Mouse (Mus musculus) cerebellum, adult 8-10 months (tissue): ENCODE results near the gene Map4k5.

Experiments used
- DNase-seq: peaks from one replicate; pipeline ENCODE4 v3.0.0; 2022

Gene Map4k5

DNA sequence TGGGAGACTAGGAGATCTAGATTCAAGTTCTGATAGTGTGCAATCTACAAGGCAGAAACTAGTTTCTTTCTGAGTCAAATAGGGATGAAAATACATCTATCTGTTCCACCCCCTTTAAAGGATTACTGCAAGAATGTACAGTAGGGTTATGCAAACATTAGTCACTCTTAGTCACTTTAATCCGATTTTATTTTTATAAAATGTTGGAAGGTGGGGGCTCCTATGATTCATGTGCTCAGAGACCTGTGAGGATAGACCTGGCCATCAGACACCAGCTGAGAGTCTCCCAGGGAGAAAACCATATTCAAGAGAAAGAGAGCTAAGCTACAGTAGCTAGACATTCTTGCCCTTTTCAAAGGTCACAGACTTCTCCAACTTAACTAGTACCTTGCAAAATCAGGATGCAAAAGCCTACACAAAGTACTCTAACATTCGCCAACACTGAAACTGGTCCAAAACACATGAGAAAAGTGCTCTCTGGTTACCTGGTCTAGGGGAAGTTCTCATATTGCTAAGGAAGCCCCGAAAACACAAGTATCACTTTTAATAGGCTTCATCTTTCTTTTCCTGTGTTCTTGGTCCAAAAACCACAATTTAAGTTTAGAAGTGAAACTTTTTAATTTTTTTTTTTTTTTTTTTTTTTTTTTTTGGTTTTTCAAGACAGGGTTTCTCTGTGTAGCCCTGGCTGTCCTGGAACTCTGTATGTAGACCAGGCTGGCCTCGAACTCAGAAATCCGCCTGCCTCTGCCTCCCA, 7.7 kb downstream of the Map4k5 start:
- DNase-seq, result no peak

DNA sequence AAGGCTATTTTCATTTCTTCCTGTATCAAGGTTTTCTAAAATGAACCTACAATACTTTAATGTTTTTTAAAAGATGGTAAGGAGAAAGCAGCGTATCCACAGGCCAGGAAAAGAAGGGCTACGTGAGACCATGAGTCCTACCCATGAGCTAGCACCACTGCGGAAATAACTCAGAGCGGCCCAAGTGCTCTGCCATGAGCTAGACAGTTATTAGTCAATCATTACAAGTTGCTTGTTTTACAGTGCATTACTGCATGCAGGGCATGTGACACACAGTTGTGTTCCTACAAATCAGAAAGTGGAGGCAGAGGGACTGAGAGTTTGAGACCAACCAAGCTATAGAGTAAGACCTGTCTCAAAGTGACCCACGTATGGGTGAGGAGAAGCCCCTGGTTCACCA, 8.9 kb downstream of the Map4k5 start:
- no peak for DNase-seq

DNA sequence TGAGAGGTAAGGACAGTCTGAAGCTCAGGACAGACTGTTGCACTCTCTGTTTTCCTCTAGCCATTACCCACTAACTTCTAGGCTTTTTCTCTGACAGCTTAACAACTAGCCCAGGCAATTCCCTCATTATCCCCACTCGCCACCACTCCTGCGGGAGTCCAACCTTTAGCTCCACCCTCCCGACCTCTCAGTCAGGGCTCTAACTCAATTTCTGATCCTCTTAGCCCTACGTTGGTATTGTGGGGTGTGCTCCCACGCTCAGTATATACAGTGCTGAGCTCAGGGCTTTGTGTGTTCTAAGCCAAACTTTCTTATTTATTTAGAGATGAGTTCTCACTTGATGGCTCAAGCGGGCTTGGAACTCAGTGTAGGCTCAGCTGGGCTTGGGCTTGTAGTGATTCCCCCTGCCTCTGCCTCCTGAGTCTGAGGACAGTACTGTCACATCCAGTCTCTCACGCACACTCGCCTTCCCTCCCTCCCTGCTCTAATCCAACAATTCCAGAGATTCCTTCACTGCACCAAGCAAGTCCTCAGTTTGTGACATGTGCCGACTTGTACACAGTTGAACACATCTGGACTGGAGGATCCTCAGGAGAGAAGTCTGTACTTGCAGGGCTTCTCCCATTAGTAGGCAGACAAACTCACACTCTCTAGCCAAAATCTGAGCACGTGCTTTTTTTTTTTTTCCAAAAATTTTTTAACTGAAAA, 11.6 kb downstream of the Map4k5 start:
- no peak for DNase-seq

DNA sequence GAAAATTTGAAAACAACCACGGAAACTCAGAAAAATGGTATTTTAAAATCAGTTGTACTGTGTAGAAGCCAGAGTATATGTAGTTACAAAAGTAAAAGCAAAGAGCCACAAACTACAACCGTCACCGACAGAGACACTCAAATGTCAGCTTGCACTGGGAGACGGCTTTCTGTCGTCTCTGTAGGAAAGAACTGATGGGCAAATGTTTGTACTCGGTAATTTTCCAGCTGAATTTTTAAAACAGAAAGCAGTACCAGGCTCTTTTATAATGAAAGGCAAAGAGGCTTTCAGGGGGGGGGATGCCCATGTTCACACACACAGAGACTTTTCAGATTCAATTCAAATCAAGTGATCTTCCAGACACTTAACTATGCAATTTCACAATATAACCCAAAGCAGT, 13.3 kb downstream of the Map4k5 start:
- no peak for DNase-seq

DNA sequence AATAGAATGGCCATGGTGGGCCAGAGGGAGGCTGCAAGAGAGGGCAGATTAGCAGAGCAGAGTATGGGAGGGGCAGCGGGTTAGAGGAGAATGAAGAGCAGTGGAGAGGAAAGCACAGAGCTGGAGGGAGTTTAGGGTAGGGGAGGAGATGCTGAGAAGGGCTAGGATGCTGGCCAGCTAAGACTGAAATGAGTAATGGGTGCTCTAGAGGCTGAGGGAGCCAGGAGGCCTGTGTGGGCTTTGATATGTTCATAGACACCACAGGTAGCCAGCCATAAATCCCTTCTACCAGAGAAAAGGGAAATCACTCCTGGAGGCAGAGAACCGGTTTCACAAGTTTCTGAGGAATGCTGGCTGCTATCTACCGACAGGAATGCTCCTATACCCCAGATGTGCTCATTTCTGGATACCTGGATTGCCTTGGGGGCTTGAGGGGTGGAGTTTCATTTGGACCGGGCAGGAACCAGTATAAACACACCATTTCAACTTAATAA, 13.8 kb downstream of the Map4k5 start:
- DNase-seq, result no peak

DNA sequence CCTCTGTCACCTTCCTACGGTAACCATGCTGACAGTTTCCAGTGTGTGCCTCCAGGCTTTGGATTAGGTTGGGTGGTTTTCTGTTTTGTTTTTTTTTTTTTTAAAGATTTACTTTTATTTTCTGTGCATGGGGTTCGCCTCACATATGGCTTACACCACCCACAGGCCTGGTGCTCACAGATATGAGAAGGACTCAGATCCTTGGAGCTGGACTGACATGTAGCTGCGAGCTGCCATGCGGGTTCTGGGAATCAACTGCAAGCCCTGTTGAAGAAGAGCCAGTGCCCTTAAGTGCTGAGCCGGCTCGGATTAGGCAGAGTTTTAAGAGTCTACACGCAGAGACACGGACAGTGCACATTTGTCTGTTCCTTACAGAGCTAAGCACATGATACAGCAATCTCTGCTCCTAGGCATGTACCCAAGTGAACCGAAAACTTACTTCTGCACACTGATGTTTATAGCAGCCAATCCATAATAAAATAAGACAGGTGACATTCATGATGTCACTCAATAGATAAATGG, 15.1 kb downstream of the Map4k5 start:
- no peak for DNase-seq

DNA sequence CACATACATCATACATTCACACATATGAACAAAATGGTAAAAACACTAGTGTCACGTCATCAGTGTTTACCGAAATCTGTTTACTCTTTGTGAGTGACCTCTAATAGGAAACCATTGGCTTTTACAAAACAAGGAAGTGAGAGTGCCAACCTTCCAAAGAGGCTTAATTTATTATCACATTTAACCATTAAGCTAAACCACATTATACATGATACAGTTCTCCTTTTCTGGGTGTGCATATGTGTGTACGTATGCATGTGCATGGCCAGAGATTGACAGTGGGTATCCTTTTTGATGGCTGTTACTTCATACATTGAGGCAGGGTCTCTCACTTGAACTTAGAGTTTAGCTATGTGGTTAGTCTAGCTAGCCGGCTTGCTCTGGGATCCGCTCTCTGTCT, 21.4 kb downstream of the Map4k5 start:
- no peak for DNase-seq

DNA sequence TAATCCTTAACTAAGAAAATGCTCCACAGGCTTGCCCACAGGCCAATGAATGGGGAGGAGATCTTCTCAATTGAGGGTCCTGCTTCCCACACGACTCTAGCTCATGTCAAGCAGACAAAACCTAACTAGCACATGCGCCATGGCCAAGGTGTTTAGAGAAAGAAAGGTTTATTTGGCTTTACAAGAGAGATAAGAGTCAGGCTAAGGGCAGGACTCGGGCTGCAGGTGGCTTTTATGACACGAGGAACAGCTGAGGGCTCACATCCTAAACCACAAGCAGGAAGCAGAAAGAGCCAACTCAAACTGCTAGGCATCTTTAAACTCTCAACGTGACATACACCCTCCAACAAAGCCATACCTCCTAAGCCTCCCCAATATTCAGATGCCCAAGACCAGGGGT, 25.7 kb downstream of the Map4k5 start:
- no peak for DNase-seq

DNA sequence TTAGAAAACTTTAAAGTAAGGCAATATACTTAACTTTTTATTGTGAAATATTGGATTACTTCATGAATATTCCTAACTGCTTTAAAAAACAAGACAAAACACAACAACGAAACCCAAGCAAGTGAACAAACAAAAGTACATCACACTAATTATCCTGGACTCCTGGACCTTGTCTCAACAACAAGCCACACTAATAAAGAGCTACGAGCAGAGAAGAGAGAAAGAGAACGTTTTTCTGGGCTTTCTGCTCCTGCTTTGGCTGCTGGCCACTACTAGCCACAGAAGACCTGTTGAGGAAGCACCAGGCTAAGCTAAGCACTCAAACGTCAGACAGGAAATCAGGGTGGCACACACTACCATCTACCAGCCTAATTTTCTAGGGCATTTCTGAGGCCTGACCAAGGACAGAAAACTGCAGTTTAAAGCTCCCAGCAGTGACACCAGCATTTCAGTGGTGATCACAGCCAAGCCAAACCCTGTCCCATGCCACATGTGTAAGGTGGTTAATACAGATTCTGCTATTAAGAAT, 28.8 kb downstream of the Map4k5 start:
- DNase-seq, result no peak

DNA sequence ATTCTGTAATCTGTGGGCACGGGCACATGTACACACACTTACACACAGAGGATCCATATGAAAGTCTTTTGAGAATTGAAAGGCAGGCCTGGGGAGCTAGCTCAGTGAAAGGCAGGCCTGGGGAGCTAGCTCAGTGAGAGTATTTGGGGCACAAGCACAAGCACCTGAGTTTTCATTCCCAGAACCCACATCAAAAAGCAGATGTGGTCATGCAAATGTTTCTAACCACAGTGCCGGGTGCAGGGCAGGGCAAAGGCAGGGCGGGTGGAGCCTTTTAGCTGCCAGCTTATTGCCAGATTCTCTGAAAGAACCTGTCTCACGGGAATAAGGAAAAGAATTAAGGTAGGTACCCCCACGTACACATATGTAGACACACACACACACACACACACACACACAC, 29.5 kb downstream of the Map4k5 start:
- no peak for DNase-seq

DNA sequence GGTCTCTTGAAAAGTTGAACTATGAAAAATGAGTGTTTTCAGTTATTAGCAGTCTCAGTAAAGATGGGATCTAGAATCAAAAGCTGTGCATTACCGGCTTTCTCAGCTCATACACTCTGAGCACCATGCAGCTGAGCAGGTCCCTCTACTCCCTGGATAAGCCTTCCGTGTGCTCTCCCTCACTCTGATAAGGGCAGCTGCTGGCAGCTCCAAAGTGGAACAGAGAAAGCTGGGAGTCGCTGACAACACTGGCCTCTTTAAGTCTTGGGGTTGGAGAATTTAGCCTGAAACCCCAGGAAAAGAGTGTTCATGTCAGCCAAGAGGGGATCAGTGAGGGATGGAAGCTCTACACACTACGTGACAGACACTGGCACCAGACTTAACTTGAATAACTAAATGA, 34.2 kb downstream of the Map4k5 start:
- no peak for DNase-seq

DNA sequence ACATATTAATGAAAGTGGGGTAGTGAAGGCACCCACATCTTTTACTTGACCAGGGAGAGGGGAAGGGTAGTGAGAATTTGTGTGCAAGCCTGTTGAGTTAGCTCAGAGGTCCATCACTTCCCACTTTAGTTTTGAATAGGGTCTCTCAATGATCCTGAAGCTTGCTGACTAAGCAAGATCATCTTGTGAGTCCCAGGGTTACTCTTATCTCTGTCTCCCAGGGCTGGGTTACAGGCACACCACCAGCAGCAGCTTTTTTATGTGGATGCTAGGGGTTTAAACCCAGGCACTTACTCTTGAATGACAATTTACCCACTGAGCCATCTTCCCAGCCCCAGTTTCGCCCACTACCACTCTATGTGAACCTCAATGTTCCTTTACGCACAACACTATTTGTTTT, 35.4 kb downstream of the Map4k5 start:
- no peak for DNase-seq

DNA sequence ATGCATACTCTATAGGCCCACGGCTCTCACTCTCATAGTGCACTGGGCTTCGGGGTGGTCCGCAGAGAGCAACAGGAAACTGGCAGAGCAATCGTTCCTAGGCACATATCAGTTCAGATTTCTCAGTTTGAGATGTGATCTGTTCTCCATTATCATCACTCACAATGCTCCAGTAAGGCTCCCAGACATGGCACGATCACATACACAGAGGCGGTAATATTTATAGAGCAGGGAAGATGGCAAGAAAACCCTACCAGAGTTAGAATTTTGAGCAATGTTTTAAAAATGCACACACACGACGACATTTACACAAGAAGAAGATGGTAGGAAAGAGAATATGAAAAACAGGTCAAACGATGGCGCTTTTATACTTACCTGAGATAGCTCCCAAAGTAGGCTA, 36.6 kb downstream of the Map4k5 start:
- no peak for DNase-seq

DNA sequence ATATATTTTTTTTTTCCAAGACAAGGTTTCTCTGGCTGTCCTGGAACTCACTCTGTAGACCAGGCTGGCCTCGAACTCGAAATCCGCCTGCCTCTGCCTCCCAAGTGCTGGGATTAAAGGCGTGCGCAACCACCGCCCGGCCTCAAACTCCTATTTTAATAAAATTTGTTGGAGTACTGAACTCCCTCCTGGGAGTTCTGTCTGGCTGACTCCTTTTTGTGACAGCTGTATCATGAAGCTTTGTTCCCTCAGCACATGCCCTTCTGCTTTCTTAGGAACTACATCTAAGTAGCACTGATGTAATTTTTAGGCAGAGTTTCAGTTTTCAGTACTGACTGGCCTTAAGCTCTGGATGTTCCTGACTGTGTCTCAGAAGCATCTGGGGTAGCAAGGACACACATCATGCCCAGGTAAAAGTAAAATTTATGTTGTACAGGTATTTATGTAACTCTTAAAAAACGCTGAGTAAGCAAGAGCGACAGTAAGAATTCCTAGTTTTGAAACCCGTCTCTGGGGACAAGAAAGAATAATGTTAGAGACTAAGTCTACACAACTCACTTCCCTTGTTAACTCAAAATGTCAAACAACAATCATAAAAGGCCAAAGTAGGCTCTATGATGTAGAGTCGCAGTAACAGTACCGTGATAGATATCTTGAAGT, 37.2 kb downstream of the Map4k5 start:
- no peak for DNase-seq

DNA sequence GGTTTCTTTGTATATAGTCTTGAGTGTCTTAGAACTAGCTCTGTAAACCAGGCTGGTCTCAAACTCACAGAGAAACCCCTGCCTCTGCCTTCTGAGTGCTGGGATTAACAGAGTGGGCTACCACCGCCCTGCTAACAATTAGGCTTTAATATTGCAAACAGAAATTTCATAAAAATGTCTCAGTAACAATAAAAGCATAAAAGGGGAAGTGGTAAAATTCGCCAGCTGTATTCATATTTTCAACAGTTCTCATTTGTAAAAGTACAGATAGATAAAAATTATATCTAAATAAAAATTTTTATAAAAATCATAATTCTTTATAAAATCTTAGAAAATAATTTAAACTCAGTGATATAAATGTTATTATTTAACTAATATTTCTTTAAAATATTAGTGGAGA, 39.1 kb downstream of the Map4k5 start:
- DNase-seq, result no peak

DNA sequence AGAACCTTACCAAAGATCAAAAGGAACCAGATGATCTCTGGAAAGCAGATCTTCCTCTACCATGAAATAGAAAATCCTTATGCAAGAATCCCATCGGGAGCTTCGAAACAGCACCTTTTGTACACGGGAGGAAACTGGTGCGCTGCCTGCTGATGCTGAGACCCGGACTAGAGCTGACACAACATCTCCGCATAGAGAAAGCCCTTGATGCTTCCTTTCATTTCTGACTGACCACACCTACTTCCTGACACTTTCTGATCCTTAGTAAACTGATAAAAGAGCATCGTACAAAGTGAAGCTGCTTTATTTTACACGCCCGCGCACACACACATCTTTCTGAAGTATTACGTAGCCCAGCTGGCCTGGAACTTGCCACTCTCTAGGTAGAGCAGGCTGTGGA, 39.6 kb downstream of the Map4k5 start:
- DNase-seq, result no peak

DNA sequence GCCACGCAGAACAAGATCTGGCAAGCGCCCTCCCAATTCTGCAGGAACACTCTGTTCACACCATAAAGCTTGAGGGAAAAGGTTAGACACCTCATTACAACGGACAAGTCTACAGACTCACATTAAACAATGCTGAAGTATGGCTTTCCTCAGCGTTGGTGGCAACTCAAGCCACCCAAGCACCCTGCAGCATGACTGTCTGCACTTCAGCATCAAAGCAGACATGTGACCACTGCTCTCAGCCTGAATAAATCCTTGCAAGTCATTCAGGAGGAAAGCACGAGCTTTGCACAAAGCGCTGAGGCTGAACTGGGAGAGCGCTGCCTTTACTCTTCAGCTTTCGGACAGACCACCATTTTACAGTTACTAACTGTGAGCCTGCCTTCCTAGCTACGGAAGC, 40.7 kb downstream of the Map4k5 start:
- no peak for DNase-seq

DNA sequence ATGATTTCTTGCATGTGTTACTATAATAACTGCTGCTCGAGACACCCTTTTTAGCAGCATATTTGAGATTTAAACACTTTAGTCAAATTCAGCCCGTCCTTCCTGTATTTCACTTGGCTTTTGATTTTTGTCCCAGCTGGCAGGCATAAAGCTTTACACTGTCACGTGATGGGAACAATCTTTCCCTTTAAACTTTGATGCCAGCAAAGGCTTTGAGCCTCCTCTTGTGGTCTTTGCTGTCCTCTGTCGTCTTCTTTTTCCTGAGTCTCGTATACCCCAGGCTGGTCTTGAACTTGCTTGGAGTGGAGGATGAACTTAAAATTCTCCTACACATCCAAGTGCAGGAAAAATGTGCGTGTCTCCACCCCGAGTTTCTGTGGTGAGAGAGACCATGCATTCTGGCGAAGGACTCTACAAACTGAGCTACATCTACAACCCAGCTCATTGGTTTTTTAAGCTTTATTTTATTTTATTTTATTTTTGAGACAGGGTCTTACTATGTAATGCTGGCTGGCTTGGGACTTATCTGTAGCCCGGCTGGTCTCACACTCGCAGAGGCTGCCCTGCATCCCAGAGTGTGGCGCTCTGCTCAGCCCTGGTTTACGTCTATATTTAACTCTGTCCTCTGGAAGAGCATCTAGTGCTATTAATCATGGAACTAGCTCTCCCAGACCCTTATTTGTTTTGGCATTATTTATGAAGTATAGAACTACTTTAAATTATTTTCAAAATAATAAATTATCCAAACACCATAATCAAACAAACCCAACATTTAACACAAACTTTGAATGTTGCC, 44.7 kb downstream of the Map4k5 start:
- DNase-seq, result no peak

DNA sequence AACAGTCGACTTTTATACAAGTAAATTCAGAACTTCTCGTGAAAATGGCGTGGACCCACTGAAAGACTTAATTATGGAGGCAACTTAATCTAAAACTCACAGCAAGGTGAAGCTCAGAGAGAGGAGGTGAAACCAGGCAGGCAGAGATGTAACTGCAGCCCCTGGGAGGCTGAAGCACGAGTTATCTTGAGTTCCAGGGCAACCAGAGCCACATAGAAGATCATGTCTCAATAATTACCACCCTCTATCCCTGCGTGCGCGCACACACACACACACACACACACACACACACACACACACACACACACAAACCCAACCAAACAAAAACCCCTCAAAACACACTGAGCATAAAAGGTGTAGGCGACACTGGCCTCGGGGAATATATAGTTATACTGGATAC, 46.5 kb downstream of the Map4k5 start:
- no peak for DNase-seq

DNA sequence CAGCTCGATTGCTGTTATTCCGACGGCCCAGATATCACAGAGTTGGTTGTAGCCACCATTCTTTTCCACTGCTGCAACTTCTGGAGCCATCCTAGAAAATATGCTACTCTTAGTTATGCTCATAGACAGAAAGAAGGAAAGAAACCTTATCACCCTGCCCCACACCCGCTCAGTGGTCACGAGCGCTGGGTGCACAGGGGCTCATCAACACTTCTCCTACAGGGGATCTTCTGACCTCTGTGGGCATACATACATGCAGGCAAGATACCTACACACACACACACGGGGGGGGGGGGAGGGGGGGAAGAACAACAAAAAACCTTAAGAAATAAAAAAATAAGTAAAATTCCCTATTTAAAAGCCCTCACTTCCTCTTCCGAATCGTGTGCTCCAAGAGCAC, 47.3 kb downstream of the Map4k5 start:
- DNase-seq, result no peak

DNA sequence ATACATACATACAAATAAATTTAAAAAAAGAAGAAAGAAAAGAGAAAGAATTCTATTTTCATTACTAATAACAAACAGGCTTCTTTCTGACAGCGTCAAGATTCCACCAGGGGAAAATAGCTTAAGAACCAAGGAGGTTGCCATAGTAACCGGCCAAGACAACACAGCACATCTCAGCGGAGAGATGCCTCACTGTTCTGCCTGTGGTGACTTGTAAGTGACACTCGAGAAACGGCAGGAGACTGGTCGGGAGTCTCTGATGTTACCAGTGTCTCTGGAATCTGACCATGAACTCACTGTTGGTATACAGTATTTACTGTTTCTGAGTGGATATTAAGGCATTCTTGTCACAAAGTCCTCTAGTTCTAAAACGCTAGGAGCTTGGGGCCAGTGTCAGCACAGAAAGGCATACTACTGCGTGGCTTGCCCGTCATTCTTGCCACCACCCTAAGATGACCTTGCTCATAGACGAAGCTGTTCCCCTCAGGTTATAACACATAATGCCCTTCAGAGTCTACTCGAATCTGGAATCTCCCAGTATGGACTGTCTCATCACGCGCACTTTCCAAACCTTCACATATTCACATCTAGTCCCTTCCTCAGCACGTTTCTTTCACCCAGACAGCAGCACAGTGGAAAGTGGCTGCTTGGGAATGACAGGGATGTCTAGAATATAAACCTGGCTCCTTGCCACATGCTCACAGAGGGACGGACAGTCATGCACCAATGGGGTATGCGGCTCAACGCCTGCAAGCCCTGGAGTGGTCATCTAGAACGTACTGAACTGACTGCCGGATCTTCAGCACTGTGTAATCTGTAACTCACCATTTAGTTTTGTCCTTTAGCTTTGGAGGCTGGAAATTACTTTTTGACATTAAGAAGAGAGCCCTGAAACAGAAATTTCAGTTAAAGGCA, 49.2 kb downstream of the Map4k5 start:
- DNase-seq, result no peak

DNA sequence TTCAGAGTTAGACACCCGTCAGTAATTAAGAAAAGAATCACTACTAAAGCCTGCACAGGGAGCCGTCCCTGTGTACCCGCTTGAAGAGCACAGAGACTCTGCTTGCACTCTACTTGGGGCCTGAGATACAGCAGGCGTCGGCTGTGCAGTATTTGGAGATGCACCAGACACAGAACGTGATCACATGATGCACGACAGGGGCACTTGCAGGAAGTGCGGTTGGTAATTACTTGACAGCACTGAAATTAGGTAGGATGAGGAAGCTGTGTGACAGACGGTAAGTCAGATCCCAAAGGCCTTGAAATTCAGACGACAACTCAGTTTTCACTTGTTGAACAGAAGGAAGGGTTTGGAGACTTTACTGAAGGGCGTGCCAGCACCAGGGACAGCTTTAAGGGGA, 54.6 kb downstream of the Map4k5 start:
- no peak for DNase-seq
